Mouse (Mus musculus) Patski (cell line): ENCODE results near the gene Atox1. TPM values are rescaled to one million over a fixed set of nuclear protein-coding genes. Genes with fewer than 3 reads are reported as not detected.
A peak's percentile ranks its signal among the peaks of the same experiment; 100 is the strongest.

Experiments used
- ATAC-seq: fragments of 100-300 bp; one replicate; pipeline ENCODE4 v1.8.0; 2021
- CTCF ChIA-PET: fragments of 350-600 bp; sonication (Branson Sonifier 250); formaldehyde crosslinking; loops from one replicate; lab custom pipeline; 2022; ENCODE audit warnings: inconsistent platforms; lab: Charles Lee
- POLR2A ChIA-PET: fragments of 350-600 bp; sonication (Branson Sonifier 250); formaldehyde crosslinking; loops from one replicate; lab custom pipeline; 2022; ENCODE audit warnings: antibody characterized with exemption, inconsistent platforms; lab: Charles Lee
- DNase-seq: peaks from one replicate; pipeline ENCODE4 v3.0.0-alpha.2; 2011; ENCODE audit warnings: low read depth, low spot score
- H3K27me3 ChIP-seq: fragments of 371-371 bp; one replicate; pipeline ENCODE4 v1.5.1; 2021
- CTCF ChIP-seq: fragments of 100-300 bp; IDR thresholded peaks from one replicate; pipeline ENCODE4 v1.5.1; 2021
- in situ Hi-C: fragments of 300-500 bp; cut with MboI; formaldehyde crosslinking; loops from 3 replicates; pipeline ENCODE4 v1.11.1; 2018; ENCODE audit warnings: low pct_unique_long_range_greater_than_20kb, mixed read lengths
- polyA plus RNA-seq: library from polyadenylated mRNA; unstranded; gene quantifications from one replicate; pipeline ENCODE4 v1.2.3, GENCODE M21; 2021

Gene Atox1
- polyA plus RNA-seq, 1 experiment from 2014 or later = 254 TPM

GRCm38 (mm10) chr11:55458501-55458900 is 2.5 kb downstream of the Atox1 start:
- CTCF ChIA-PET = interaction anchor here (0.9 to 2.0 kb wide), 5 partner anchors 12 to 72 kb away, joined by 3 to 7 read pairs (median 3); no protein-coding TSS in a partner anchor
- no peaks in the 10 kb centered on the region for H3K27me3 ChIP-seq
- in situ Hi-C loops = no loop called here
- TF ChIP-seq CTCF = no peak
- no peak for DNase-seq
- ATAC-seq = no peak
- POLR2A ChIA-PET = no interaction called here

DNA sequence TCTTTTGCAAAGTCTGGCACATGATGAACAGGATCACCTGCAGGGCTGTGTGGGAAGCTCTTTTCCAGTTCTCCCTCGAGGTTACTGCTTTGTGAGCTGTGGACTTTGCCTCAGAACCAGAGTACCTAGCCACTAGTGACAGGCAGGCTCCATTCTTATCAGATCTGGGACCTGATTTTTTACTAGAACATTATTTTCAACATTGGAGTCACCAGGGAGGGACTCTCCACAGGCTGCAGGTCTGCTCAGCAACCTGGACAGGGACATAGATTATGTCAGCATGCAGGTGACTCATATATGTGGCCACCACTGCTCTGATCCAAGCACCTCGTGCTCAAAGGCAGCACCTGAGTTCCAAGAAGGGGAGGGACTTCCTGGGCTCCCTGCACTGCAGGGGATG is 5.9 kb downstream of the Atox1 start:
- ATAC-seq = no peak
- in situ Hi-C loops = no loop called here
- ChIA-PET CTCF (interaction anchor here (1.0 to 3.5 kb wide), 5 partner anchors 9 to 68 kb away, joined by 3 to 25 read pairs (median 9); no protein-coding TSS in a partner anchor), POLR2A (interaction anchor here (1.0 kb wide), 1 partner anchor 10 kb away, joined by 3 read pairs; no protein-coding TSS in a partner anchor)
- no peak for DNase-seq
- H3K27me3 ChIP-seq = no peaks in the 10 kb centered on the region
- TF ChIP-seq CTCF = no peak

GRCm38 (mm10) chr11:55453640-55454039 is 7.4 kb downstream of the Atox1 start:
- ChIA-PET POLR2A (interaction anchor here (0.7 to 1.1 kb wide), 3 partner anchors 8 to 35 kb away, joined by 3 read pairs; no protein-coding TSS in a partner anchor), CTCF (interaction anchor here (0.9 to 3.5 kb wide), 6 partner anchors 8 to 249 kb away, joined by 3 to 25 read pairs (median 6); partner anchors contain the start of gene Slc36a1)
- no peak for DNase-seq

GRCm38 (mm10) chr11:55450311-55450710 is 10.7 kb downstream of the Atox1 start:
- no peak for ATAC-seq
- ChIA-PET CTCF (interaction anchor here (1.2 kb wide), 1 partner anchor 61 kb away, joined by 3 read pairs; no protein-coding TSS in a partner anchor), POLR2A (no interaction called here)
- TF ChIP-seq CTCF = no peak
- in situ Hi-C loops = no loop called here
- no peak for DNase-seq
- no peaks in the 10 kb centered on the region for H3K27me3 ChIP-seq

More at GRCm38 (mm10) chr11:55453640-55454039, 7.4 kb downstream of the Atox1 start:
- in situ Hi-C loops = no loop called here
- ATAC-seq = no peak
- no peak for TF ChIP-seq CTCF
- H3K27me3 ChIP-seq = no peaks in the 10 kb centered on the region

DNA sequence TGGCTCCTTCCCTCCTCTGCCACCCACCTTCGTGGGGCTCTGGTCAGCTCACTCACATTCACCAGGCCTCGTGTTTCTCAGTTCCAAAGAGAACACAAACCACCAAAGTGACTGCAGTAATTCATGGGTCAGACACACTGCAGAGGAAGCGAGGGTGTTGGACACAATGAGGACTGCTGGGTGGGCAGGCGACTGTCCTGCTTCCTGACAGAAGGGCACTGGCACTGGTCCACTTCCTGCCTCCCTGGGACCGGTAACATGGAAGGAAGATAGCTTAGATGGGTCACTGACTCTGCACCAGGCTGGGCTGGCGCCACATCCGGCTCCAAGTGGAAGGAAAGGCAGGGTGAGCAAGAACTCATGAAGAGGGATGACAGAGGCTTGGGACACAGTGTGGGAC is 11.5 kb downstream of the Atox1 start:
- no peak for TF ChIP-seq CTCF
- H3K27me3 ChIP-seq = no peaks in the 10 kb centered on the region
- CTCF ChIA-PET = no interaction called here
- ATAC-seq (no peak), DNase-seq (no peak)
- in situ Hi-C loops = loop anchor here (5.0 kb wide), 2 partner anchors 62 to 242 kb away; no protein-coding TSS in a partner anchor
- POLR2A ChIA-PET = no interaction called here

DNA sequence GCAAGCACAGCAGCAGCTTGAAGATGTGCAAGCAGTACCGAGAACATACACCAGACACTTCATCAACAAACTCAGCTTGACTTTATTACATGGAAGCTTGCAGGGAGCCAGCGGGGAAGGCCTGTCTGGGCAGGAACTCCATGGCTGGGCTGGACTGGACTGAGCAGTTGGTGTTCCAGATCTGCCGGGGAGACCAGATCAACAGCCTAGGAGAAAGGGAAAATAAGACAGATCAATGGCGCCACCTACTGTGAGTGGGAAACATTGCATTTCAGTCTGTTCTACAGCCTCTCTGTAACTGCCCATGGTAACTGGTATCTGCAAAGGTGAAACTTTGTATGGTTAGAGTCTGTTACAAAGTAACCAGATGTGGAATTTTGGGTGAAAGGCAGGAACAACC is 14.5 kb downstream of the Atox1 start:
- no peaks in the 10 kb centered on the region for H3K27me3 ChIP-seq
- ChIA-PET CTCF (interaction anchor here (0.7 to 5.6 kb wide), 20 partner anchors 8 to 288 kb away, joined by 3 to 193 read pairs (median 8); partner anchors contain the start of genes Atox1, Slc36a1 and Sparc), POLR2A (interaction anchor here (0.7 kb wide), 1 partner anchor 59 kb away, joined by 3 read pairs; no protein-coding TSS in a partner anchor)
- peak; percentile 90 for TF ChIP-seq CTCF
- in situ Hi-C loops = loop anchor here (5.0 kb wide), 2 partner anchors 59 to 239 kb away; no protein-coding TSS in a partner anchor
- DNase-seq (peak; percentile 64), ATAC-seq (peak; percentile 75)

DNA sequence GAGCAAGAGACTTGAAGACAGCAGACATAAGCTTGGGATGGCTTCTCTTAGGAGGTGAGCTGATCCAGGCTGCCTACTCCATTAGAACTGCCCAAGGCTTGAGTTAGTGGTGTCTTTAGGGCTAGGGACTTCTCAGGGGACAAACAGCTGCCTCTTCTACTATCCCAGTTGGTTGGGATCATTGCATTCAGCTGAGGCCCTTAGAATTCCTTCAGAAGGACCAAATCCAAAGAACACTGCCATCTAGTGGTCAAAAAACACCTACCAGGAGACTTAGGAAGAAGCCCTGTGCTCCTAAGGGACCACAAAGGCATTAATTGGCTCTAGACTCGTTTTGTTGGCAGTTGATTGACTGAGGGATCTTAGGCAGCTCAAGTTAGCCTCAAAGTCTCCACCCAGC is 16.3 kb downstream of the Atox1 start:
- TF ChIP-seq CTCF = peak; percentile 81
- ChIA-PET POLR2A (interaction anchor here (0.8 to 2.5 kb wide), 6 partner anchors 15 to 56 kb away, joined by 4 to 12 read pairs (median 5); no protein-coding TSS in a partner anchor), CTCF (interaction anchor here (0.9 to 5.6 kb wide), 19 partner anchors 10 to 251 kb away, joined by 3 to 193 read pairs (median 8); partner anchors contain the start of genes Slc36a1 and Sparc)
- in situ Hi-C loops = loop anchor here (5.0 kb wide), 2 partner anchors 57 to 237 kb away; no protein-coding TSS in a partner anchor
- no peaks in the 10 kb centered on the region for H3K27me3 ChIP-seq
- ATAC-seq = peak; percentile 61
- DNase-seq = no peak

- no peak for DNase-seq
- ChIA-PET POLR2A (no interaction called here), CTCF (interaction anchor here (1.9 to 2.6 kb wide), 2 partner anchors 10 to 50 kb away, joined by 6 to 12 read pairs; no protein-coding TSS in a partner anchor)
- no peaks in the 10 kb centered on the region for H3K27me3 ChIP-seq
- in situ Hi-C loops = no loop called here
- no peak for ATAC-seq
- TF ChIP-seq CTCF = no peak
These were observed 21.3 kb downstream of the Atox1 start for GRCm38 (mm10) chr11:55439718-55440117.

- in situ Hi-C loops = no loop called here
These were observed 23.0 kb downstream of the Atox1 start for GRCm38 (mm10) chr11:55438031-55438430.

DNA sequence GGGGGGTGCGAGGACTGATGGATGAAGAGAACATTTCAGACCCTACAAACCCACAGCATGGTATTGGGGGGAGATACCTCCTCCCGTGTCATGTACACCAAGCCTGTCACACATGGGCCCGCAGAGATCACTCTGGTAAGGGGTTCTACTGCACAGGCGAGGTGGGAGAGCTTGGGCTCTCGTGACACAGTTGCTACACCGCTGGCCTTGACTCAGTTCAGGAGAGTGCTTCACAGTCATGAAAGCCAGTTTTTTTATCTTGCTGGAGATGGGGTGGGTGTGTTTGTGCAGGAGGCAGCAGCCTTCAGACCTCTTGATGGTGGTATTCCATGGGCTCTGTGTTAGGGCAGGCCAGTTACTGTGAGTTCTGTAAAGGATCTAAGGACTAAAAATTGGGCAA is 24.9 kb downstream of the Atox1 start:
- in situ Hi-C loops = no loop called here
- H3K27me3 ChIP-seq = no peaks in the 10 kb centered on the region
- TF ChIP-seq CTCF = no peak
- ATAC-seq (no peak), DNase-seq (no peak)
- ChIA-PET CTCF (no interaction called here), POLR2A (no interaction called here)

More at GRCm38 (mm10) chr11:55438031-55438430, 23.0 kb downstream of the Atox1 start:
- ATAC-seq = no peak
- ChIA-PET POLR2A (no interaction called here), CTCF (no interaction called here)
- no peak for DNase-seq
- no peaks in the 10 kb centered on the region for H3K27me3 ChIP-seq
- no peak for TF ChIP-seq CTCF

DNA sequence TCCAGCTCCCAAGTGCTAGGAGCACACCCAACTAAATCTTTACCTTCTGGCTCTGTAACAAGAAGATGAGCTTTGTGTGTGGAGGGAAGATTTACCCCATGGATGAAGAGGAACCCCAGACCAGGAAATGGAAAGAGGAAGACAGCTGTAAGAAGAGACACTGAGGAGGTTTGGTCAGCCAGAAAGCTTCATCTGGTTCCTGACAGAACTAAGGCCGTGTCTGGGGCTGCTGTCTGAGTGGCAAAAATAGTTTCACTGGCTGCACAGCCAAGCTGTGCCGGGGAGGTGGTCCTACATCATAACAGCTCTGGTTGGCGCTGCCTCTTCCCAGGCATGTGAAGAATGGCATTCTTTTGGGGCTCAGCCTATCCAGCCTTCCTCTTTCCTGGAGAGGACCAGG is 28.1 kb downstream of the Atox1 start:
- ChIA-PET CTCF (interaction anchor here (1.0 to 4.9 kb wide), 5 partner anchors 8 to 43 kb away, joined by 3 to 39 read pairs (median 4); no protein-coding TSS in a partner anchor), POLR2A (interaction anchor here (0.7 kb wide), 2 partner anchors 19 to 39 kb away, joined by 4 read pairs; no protein-coding TSS in a partner anchor)
- in situ Hi-C loops = no loop called here
- DNase-seq (no peak), ATAC-seq (no peak)
- TF ChIP-seq CTCF = no peak
- H3K27me3 ChIP-seq = no peaks in the 10 kb centered on the region
